Comparison of ENCODE assay signal across 16 mouse cellular contexts in the genomic region with DNA sequence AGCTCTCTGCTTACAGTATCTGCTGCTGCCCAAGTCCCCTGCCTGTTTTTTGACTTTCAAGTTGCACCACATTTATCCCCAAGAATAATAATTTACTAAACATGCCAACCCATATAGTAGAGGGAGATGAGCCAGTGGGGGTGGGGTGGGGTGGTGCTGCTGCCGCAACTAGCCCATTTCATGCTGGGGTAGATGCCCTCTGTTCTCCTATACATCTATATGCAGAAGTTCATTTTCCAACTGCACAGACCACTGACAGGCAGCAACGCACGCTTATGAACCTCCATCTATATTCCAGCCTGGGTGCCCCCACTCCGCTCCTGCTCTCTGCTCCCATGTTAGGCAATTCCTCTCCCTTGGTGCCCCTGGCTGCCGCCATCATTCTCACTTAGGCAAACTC.
"Had no signal": no experiment of that assay in that cellular context is flagged by ENCODE, and none has a peak within 500 bp of the region (broad histone marks: within the 10 kb centered on the region; RNA-seq: fewer than 3 reads in every experiment).

No protein-coding gene starts in this region.

- H3K27me3 ChIP-seq: kidney, embryonic 15.5 days; limb, embryonic 15.5 days; liver, embryonic 12.5 days; midbrain, embryonic 12.5 days; neural tube, embryonic 12.5 days had no signal

- H3K36me3 ChIP-seq: kidney, embryonic 15.5 days; liver, embryonic 12.5 days; midbrain, embryonic 12.5 days; neural tube, embryonic 12.5 days had no signal

- H3K27ac ChIP-seq: kidney, embryonic 15.5 days; limb, embryonic 15.5 days; liver, embryonic 12.5 days; midbrain, embryonic 12.5 days; neural tube, embryonic 12.5 days had no signal

- H3K4me3 ChIP-seq: kidney, embryonic 15.5 days; limb, embryonic 15.5 days; liver, embryonic 12.5 days; midbrain, embryonic 12.5 days; myocyte; neural tube, embryonic 12.5 days had no signal

- H3K9me3 ChIP-seq: kidney, embryonic 15.5 days; limb, embryonic 15.5 days; liver, embryonic 12.5 days; midbrain, embryonic 12.5 days; neural tube, embryonic 12.5 days had no signal

- DNase-seq: kidney, adult 2 months; kidney, postnatal 14 days; layer of hippocampus, adult 9-11 months; layer of hippocampus, postnatal 36 days; lung, embryonic 14.5 days; lung, postnatal 10 days; lung, postnatal 4 days; right cerebral cortex, postnatal 4 days; spleen, adult 18-20 months had no signal

- H3K4me2 ChIP-seq: kidney, embryonic 15.5 days; limb, embryonic 15.5 days; liver, embryonic 12.5 days; lung, embryonic 14.5 days; midbrain, embryonic 12.5 days; neural tube, embryonic 12.5 days had no signal

- ATAC-seq: intestine, embryonic 16.5 days; liver, embryonic 12.5 days had no signal

- H3K9ac ChIP-seq: kidney, embryonic 15.5 days; limb, embryonic 15.5 days; liver, embryonic 12.5 days; lung, embryonic 14.5 days; midbrain, embryonic 12.5 days; neural tube, embryonic 12.5 days had no signal
